Mouse (Mus musculus): ENCODE measurements around the gene Il5ra. TPM values are rescaled to one million over a fixed set of nuclear protein-coding genes. Genes with fewer than 3 reads are reported as not detected.
A peak's percentile ranks its signal among the peaks of the same experiment; 100 is the strongest.

The Il5ra gene
- total RNA-seq, 1 experiment, result 0.27 TPM

GRCm38 (mm10) chr6:106769290-106769866 lies 20.5 kb upstream of the Il5ra start:
- TF ChIP-seq ZC3H11A (IDR thresholded peaks at IDR 0.05; ENCODE audit: borderline replicate concordance, low read depth, low read length), result no peak
- no peak; the same call in 1 of the 2 replicates for TF ChIP-seq CHD2 (IDR thresholded peaks at IDR 0.05; ENCODE audit: low read depth, low read length)
- TF ChIP-seq HCFC1 (IDR thresholded peaks at IDR 0.05; ENCODE audit: borderline replicate concordance, insufficient read depth, low read length), result no peak
- no peak for TF ChIP-seq ZNF384 (IDR thresholded peaks at IDR 0.05; ENCODE audit: low read depth, low read length)
- TF ChIP-seq MAFK (IDR thresholded peaks at IDR 0.05; ENCODE audit: insufficient read depth, low read depth, low read length), result no peak

DNA sequence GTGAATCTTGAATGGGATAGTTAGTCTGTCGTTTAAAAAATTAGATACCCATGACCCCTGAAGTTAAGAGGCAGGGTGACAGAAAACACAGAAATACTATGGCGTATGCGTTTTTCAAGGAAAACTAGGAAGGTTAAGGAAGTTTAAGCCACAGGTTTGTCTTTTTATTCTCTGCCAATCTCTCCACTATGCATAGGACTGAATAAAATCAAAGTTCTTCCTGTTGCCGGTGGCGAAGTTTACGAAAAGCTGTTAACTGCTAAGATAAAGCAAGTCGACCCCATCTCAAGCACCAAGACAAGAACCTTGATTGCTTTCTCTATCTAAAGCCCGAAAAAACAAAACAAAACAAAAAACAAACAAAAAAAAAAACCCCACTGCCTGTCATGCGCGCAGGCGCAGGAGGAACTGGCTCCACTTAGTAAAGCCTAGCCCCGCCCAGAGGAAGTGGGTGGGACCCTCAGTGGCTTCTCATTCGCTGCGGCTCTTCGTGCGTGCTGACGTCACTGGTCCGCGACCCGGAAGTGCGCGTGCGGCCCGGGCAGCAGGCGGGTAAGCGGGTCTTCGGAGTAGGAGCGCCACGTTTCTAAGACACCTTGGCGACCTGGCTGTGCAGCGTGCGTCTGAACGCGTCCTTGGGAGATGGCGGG lies 19.9 kb upstream of the Il5ra start, which contains the start of gene Trnt1:
TSS of gene Trnt1 (plus strand) at position 481 of the 650 bp plus-strand sequence.
- peak within 1 kb of the TSS; percentile 93 for H3K4me3 ChIP-seq (ENCODE audit: insufficient read depth in 1 of 2, low read depth in 1 of 2, low read length in 2 of 2, poor library complexity in 1 of 2, severe bottlenecking in 1 of 2)
- TF ChIP-seq MAFK (IDR thresholded peaks at IDR 0.05; ENCODE audit: insufficient read depth, low read depth, low read length), result no peak
- peak; percentile 76; the same call in 1 of the 2 replicates for TF ChIP-seq HCFC1 (IDR thresholded peaks at IDR 0.05; ENCODE audit: borderline replicate concordance, insufficient read depth, low read length)
- peak; percentile 56; the same call in 1 of the 2 replicates for TF ChIP-seq ZNF384 (IDR thresholded peaks at IDR 0.05; ENCODE audit: low read depth, low read length)
- no peak for TF ChIP-seq ZC3H11A (IDR thresholded peaks at IDR 0.05; ENCODE audit: borderline replicate concordance, low read depth, low read length)
- peak; percentile 59; the same call in 1 of the 2 replicates for TF ChIP-seq CHD2 (IDR thresholded peaks at IDR 0.05; ENCODE audit: low read depth, low read length)
- peak within 1 kb of the TSS; percentile 53; the same call in 1 of the 2 replicates for H3K27ac ChIP-seq (ENCODE audit: insufficient read depth, low read depth, low read length, poor library complexity, severe bottlenecking)
- peak; percentile 93 for DNase-seq (ENCODE audit: low read depth, low spot score)
- in situ Hi-C loops (cut with MboI; ENCODE audit: low sequenced_read_pairs in 2 of 2, unreplicated experiment in 2 of 2), result no loop called here
- peaks cover 0 to 2% of the 10 kb centered on the region in 2 experiments; a peak in 1 of 4 replicates for H3K4me1 ChIP-seq (ENCODE audit: control insufficient read depth in 2 of 2, insufficient read depth in 2 of 2, low read length in 2 of 2, poor library complexity in 1 of 2)
- H3K9me3 ChIP-seq (ENCODE audit: control insufficient read depth, insufficient read depth, low read depth, low read length), result no peaks in the 10 kb centered on the region
- H3K36me3 ChIP-seq (ENCODE audit: control insufficient read depth, insufficient read depth, low read length, poor library complexity, severe bottlenecking), result peaks cover 6% of the 10 kb centered on the region
- peak within 1 kb of the TSS; percentile 93 for H3K9ac ChIP-seq (ENCODE audit: insufficient read depth, low read depth, low read length, poor library complexity, severe bottlenecking)

More at GRCm38 (mm10) chr6:106769290-106769866, 20.5 kb upstream of the Il5ra start:
- no peak for DNase-seq (ENCODE audit: low read depth, low spot score)
- Histone ChIP-seq H3K4me1 (ENCODE audit: control insufficient read depth in 2 of 2, insufficient read depth in 2 of 2, low read length in 2 of 2, poor library complexity in 1 of 2) (peaks cover 0 to 2% of the 10 kb centered on the region in 2 experiments; a peak in 1 of 4 replicates), H3K4me3 (ENCODE audit: insufficient read depth in 1 of 2, low read depth in 1 of 2, low read length in 2 of 2, poor library complexity in 1 of 2, severe bottlenecking in 1 of 2) (peak overlapping the region; percentile 93), H3K9me3 (ENCODE audit: control insufficient read depth, insufficient read depth, low read depth, low read length) (no peaks in the 10 kb centered on the region), H3K27ac (ENCODE audit: insufficient read depth, low read depth, low read length, poor library complexity, severe bottlenecking) (peak overlapping the region; percentile 53; the same call in 1 of the 2 replicates), H3K36me3 (ENCODE audit: control insufficient read depth, insufficient read depth, low read length, poor library complexity, severe bottlenecking) (peaks cover 9% of the 10 kb centered on the region), H3K9ac (ENCODE audit: insufficient read depth, low read depth, low read length, poor library complexity, severe bottlenecking) (peak overlapping the region; percentile 93)
- in situ Hi-C loops (cut with MboI; ENCODE audit: low sequenced_read_pairs in 2 of 2, unreplicated experiment in 2 of 2), result no loop called here

DNA sequence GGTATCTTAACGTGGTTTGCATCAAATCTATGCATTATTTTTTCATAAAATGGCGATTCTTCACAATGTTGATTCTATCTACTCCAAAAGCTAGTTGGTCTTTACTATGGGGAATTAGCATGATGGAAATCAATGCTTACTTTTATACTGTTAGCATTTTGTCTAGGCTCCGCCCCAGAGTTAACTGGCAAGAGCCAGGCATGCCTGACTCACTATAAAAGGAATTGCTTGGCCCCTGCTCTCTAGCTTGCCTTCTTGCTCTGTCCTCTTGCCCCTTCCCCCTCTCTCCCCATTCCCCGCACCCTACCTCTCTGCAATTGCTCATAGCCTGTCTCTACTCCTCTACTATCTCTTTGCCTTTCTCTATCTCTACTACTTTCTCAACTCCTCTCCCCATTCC lies 17.9 kb upstream of the Il5ra start:
- H3K9ac ChIP-seq (ENCODE audit: insufficient read depth, low read depth, low read length, poor library complexity, severe bottlenecking), result no peak overlapping the region
- no peak overlapping the region for H3K4me3 ChIP-seq (ENCODE audit: insufficient read depth in 1 of 2, low read depth in 1 of 2, low read length in 2 of 2, poor library complexity in 1 of 2, severe bottlenecking in 1 of 2)
- H3K9me3 ChIP-seq (ENCODE audit: control insufficient read depth, insufficient read depth, low read depth, low read length), result no peaks in the 10 kb centered on the region
- H3K4me1 ChIP-seq (ENCODE audit: control insufficient read depth in 2 of 2, insufficient read depth in 2 of 2, low read length in 2 of 2, poor library complexity in 1 of 2), result peaks cover 0 to 2% of the 10 kb centered on the region in 2 experiments; a peak in 1 of 4 replicates
- DNase-seq (ENCODE audit: low read depth, low spot score), result no peak
- H3K27ac ChIP-seq (ENCODE audit: insufficient read depth, low read depth, low read length, poor library complexity, severe bottlenecking), result no peak overlapping the region
- in situ Hi-C loops (cut with MboI; ENCODE audit: low sequenced_read_pairs in 2 of 2, unreplicated experiment in 2 of 2), result no loop called here
- TF ChIP-seq ZC3H11A (IDR thresholded peaks at IDR 0.05; ENCODE audit: borderline replicate concordance, low read depth, low read length), result no peak
- TF ChIP-seq CHD2 (IDR thresholded peaks at IDR 0.05; ENCODE audit: low read depth, low read length), result no peak
- TF ChIP-seq ZNF384 (IDR thresholded peaks at IDR 0.05; ENCODE audit: low read depth, low read length), result no peak
- TF ChIP-seq MAFK (IDR thresholded peaks at IDR 0.05; ENCODE audit: insufficient read depth, low read depth, low read length), result no peak
- no peak for TF ChIP-seq HCFC1 (IDR thresholded peaks at IDR 0.05; ENCODE audit: borderline replicate concordance, insufficient read depth, low read length)
- H3K36me3 ChIP-seq (ENCODE audit: control insufficient read depth, insufficient read depth, low read length, poor library complexity, severe bottlenecking), result peaks cover 3% of the 10 kb centered on the region

DNA sequence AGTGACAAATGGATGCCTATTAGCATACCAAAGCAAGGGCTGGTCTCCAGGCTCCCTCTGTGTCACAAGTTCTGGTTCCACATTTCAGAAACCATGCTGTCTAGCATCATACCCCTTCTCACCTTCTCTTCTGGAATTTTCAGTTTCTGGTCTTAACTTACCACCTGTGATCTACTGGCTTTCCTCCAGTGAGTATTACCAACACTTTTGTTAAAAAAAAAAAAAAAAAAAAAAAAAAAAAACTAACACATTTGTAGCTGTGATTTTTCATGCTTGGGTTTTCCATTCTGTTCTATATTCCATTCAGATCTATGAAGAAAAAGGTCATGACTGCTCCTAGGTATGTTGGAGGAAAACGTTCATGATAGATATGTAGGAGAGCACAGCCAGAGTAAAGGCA lies 17.1 kb upstream of the Il5ra start:
- in situ Hi-C loops (cut with MboI; ENCODE audit: low sequenced_read_pairs in 2 of 2, unreplicated experiment in 2 of 2), result no loop called here
- Histone ChIP-seq H3K36me3 (ENCODE audit: control insufficient read depth, insufficient read depth, low read length, poor library complexity, severe bottlenecking) (no peaks in the 10 kb centered on the region; the same call in 1 of the 2 replicates), H3K27ac (ENCODE audit: insufficient read depth, low read depth, low read length, poor library complexity, severe bottlenecking) (no peak overlapping the region), H3K4me1 (ENCODE audit: control insufficient read depth in 2 of 2, insufficient read depth in 2 of 2, low read length in 2 of 2, poor library complexity in 1 of 2) (peaks cover 0 to 2% of the 10 kb centered on the region in 2 experiments; a peak in 1 of 4 replicates), H3K9me3 (ENCODE audit: control insufficient read depth, insufficient read depth, low read depth, low read length) (no peaks in the 10 kb centered on the region), H3K9ac (ENCODE audit: insufficient read depth, low read depth, low read length, poor library complexity, severe bottlenecking) (no peak overlapping the region), H3K4me3 (ENCODE audit: insufficient read depth in 1 of 2, low read depth in 1 of 2, low read length in 2 of 2, poor library complexity in 1 of 2, severe bottlenecking in 1 of 2) (no peak overlapping the region)
- TF ChIP-seq ZC3H11A (IDR thresholded peaks at IDR 0.05; ENCODE audit: borderline replicate concordance, low read depth, low read length), result no peak
- TF ChIP-seq HCFC1 (IDR thresholded peaks at IDR 0.05; ENCODE audit: borderline replicate concordance, insufficient read depth, low read length), result no peak
- no peak for TF ChIP-seq CHD2 (IDR thresholded peaks at IDR 0.05; ENCODE audit: low read depth, low read length)
- TF ChIP-seq ZNF384 (IDR thresholded peaks at IDR 0.05; ENCODE audit: low read depth, low read length), result no peak
- no peak for TF ChIP-seq MAFK (IDR thresholded peaks at IDR 0.05; ENCODE audit: insufficient read depth, low read depth, low read length)
- no peak for DNase-seq (ENCODE audit: low read depth, low spot score)
